Mouse (Mus musculus) heart, postnatal 0 days (tissue): ENCODE data around the gene Kpna6.

ENCODE experiments used
- CTCF ChIP-seq: IDR thresholded peaks from 2 replicates; pipeline ENCODE4 v1.5.1; 2016; ENCODE audit warnings: antibody characterized with exemption, control low read depth, low read depth
- EP300 ChIP-seq: IDR thresholded peaks from 2 replicates; pipeline ENCODE4 v1.6.1; 2016; ENCODE audit warnings: antibody characterized with exemption, low read depth

DNA sequence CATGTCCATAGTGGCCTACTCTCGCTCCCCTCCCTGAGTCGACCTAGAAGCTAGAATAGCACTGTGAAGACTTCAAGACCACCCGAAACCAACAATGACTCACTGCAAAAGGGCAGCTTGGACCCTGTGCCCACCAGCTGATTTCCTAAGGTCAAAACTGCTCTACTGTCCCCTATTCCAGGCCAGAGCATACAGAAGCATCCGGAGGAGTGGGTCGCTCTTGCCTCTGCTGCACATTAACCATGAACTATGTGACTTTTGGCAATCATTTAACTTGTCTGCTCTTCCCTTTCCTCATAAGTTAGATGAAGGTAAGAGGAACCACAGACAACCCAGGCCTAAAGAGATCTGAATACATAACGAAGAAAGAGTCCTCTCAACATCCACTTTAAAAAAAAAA, 12.0 kb upstream of the Kpna6 start:
- no peak for TF ChIP-seq CTCF
- no peak for TF ChIP-seq EP300
